Mouse (Mus musculus): ENCODE measurements around the gene Iqsec1. TPM values are rescaled to one million over a fixed set of nuclear protein-coding genes. Genes with fewer than 3 reads are reported as not detected.

Gene Iqsec1
- total and polyA plus RNA-seq, 2 experiments from 2014 or later, result 21.8 to 103 TPM

DNA sequence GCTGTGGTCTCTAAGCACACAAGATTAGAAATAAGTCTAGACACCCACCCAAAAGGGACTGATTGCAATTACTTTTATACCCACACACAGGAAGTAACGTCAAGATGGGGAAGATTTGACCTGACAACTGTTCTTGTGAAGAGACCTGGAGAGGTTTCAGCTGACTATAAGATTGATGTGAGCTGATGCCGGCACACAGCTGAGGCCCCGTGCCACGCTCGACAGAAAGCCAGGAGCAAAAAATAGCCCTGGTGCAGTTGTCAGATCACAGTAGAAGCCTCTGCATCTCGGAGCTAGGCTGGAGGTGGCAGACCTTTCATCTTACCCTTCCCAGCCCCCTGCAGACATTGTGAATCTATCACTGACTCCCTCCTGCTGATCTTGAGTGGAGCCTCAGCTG lies 289.6 kb downstream of the Iqsec1 start:
- Histone ChIP-seq H3K27me3 (ENCODE audit: insufficient read depth, low read length) (no peaks in the 10 kb centered on the region), H3K4me3 (ENCODE audit: low read depth, low read length) (no peak overlapping the region), H3K9ac (no peak overlapping the region), H3K36me3 (ENCODE audit: insufficient read depth) (peaks cover 7% of the 10 kb centered on the region; the same call in 1 of the 2 replicates), H3K4me1 (ENCODE audit: insufficient read depth) (peaks cover 12% of the 10 kb centered on the region), H3K27ac (ENCODE audit: low read depth, low read length) (no peak overlapping the region), H3K4me2 (ENCODE audit: low read depth) (no peak overlapping the region), H3K9me3 (ENCODE audit: low read length) (no peaks in the 10 kb centered on the region)
- TF ChIP-seq CTCF (IDR thresholded peaks at IDR 0.05; ENCODE audit: low read depth), result no peak
- 59% methylated on average over 6 of the region's 6 CpGs for WGBS
- DNase-seq (no peak), ATAC-seq (no peak)

DNA sequence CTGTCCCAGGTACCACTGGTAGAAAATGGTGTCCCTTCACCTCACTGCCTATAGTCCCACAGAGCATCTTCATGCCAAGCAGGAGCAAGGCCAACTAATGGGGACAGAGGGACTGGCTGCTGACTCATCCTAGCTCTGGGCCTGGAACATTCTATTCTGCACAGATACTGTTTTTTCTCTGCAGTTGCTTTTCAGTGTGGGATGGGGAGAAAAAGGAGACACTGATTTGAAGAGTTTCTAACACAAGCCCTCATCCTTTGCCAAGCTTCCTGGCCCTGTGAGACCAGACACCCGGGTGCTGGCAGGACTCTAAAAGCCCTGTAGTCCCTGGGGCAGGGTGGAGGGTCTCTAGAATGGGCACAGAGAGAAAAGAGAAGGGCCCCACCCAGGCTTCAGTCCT lies 292.7 kb downstream of the Iqsec1 start:
- Histone ChIP-seq H3K9me3 (ENCODE audit: low read length) (no peaks in the 10 kb centered on the region), H3K27me3 (ENCODE audit: insufficient read depth, low read length) (no peaks in the 10 kb centered on the region), H3K4me1 (ENCODE audit: insufficient read depth) (no peaks in the 10 kb centered on the region), H3K4me2 (ENCODE audit: low read depth) (no peak overlapping the region), H3K4me3 (ENCODE audit: low read depth, low read length) (no peak overlapping the region), H3K9ac (no peak overlapping the region), H3K36me3 (ENCODE audit: insufficient read depth) (peaks cover 16% of the 10 kb centered on the region), H3K27ac (ENCODE audit: low read depth, low read length) (no peak overlapping the region)
- TF ChIP-seq CTCF (IDR thresholded peaks at IDR 0.05; ENCODE audit: low read depth), result no peak
- DNase-seq, result no peak
- 58% methylated on average over 1 of the region's 1 CpGs for WGBS
- no peak for ATAC-seq

- no peak overlapping the region for H3K27ac ChIP-seq (ENCODE audit: low read depth, low read length)
- DNase-seq, result no peak
- no peak overlapping the region for H3K4me3 ChIP-seq (ENCODE audit: low read depth, low read length)
- no peak for TF ChIP-seq CTCF (IDR thresholded peaks at IDR 0.05; ENCODE audit: low read depth)
- H3K4me2 ChIP-seq (ENCODE audit: low read depth), result no peak overlapping the region
- ATAC-seq, result no peak
- peaks cover 37% of the 10 kb centered on the region for H3K36me3 ChIP-seq (ENCODE audit: insufficient read depth)
- no peak overlapping the region for H3K9ac ChIP-seq
- WGBS, result 80% methylated on average over 2 of the region's 2 CpGs
- no peaks in the 10 kb centered on the region for H3K27me3 ChIP-seq (ENCODE audit: insufficient read depth, low read length)
- no peaks in the 10 kb centered on the region for H3K9me3 ChIP-seq (ENCODE audit: low read length)
- H3K4me1 ChIP-seq (ENCODE audit: insufficient read depth), result no peaks in the 10 kb centered on the region
Measured at GRCm38 (mm10) chr6:90692404-90692803, 296.1 kb downstream of the Iqsec1 start.

DNA sequence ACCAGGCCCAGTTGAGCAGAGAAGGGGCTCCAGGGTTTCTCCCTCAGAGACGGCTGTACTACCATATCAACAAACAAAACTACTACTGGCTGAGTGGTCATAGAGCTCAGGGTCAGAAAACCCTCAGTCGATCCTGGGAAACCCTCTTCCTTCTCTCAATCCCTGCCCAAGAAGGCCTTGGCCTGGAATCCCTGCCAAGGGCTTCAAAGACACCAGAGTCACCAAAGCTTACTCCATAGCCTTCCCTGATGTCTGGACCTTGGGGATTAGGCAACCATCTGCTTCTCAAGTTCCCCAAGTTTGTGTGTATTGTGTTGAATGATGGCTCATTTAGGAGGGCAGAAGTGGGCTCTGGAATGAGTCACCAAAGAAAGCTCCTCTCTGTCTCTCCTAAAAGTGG lies 296.6 kb downstream of the Iqsec1 start:
- 85% methylated on average over 2 of the region's 2 CpGs for WGBS
- no peak overlapping the region for H3K9ac ChIP-seq
- no peak for TF ChIP-seq CTCF (IDR thresholded peaks at IDR 0.05; ENCODE audit: low read depth)
- no peak overlapping the region for H3K27ac ChIP-seq (ENCODE audit: low read depth, low read length)
- H3K4me1 ChIP-seq (ENCODE audit: insufficient read depth), result no peaks in the 10 kb centered on the region
- H3K4me3 ChIP-seq (ENCODE audit: low read depth, low read length), result no peak overlapping the region
- DNase-seq (no peak), ATAC-seq (no peak)
- no peaks in the 10 kb centered on the region for H3K27me3 ChIP-seq (ENCODE audit: insufficient read depth, low read length)
- peaks cover 37% of the 10 kb centered on the region for H3K36me3 ChIP-seq (ENCODE audit: insufficient read depth)
- H3K4me2 ChIP-seq (ENCODE audit: low read depth), result no peak overlapping the region
- no peaks in the 10 kb centered on the region for H3K9me3 ChIP-seq (ENCODE audit: low read length)

- WGBS, result 91% methylated on average over 10 of the region's 10 CpGs
- H3K27me3 ChIP-seq (ENCODE audit: insufficient read depth, low read length), result no peaks in the 10 kb centered on the region
- no peak overlapping the region for H3K4me3 ChIP-seq (ENCODE audit: low read depth, low read length)
- no peak for TF ChIP-seq CTCF (IDR thresholded peaks at IDR 0.05; ENCODE audit: low read depth)
- no peak for ATAC-seq
- no peak for DNase-seq
- H3K36me3 ChIP-seq (ENCODE audit: insufficient read depth), result peaks cover 34% of the 10 kb centered on the region
- no peak overlapping the region for H3K4me2 ChIP-seq (ENCODE audit: low read depth)
- H3K4me1 ChIP-seq (ENCODE audit: insufficient read depth), result no peaks in the 10 kb centered on the region
- no peaks in the 10 kb centered on the region for H3K9me3 ChIP-seq (ENCODE audit: low read length)
- H3K9ac ChIP-seq, result no peak overlapping the region
- no peak overlapping the region for H3K27ac ChIP-seq (ENCODE audit: low read depth, low read length)
Measured at GRCm38 (mm10) chr6:90689500-90689899, 299.0 kb downstream of the Iqsec1 start.

- DNase-seq (no peak), ATAC-seq (no peak)
- no peak for TF ChIP-seq CTCF (IDR thresholded peaks at IDR 0.05; ENCODE audit: low read depth)
- H3K4me2 ChIP-seq (ENCODE audit: low read depth), result no peak overlapping the region
- H3K27ac ChIP-seq (ENCODE audit: low read depth, low read length), result no peak overlapping the region
- 0 out of 2 replicates have a peak, but pooled peaks cover 3% of the 10 kb centered on the region for H3K4me1 ChIP-seq (ENCODE audit: insufficient read depth)
- no peak overlapping the region for H3K4me3 ChIP-seq (ENCODE audit: low read depth, low read length)
- H3K9me3 ChIP-seq (ENCODE audit: low read length), result no peaks in the 10 kb centered on the region
- no peaks in the 10 kb centered on the region for H3K27me3 ChIP-seq (ENCODE audit: insufficient read depth, low read length)
- H3K9ac ChIP-seq, result no peak overlapping the region
- peaks cover 30% of the 10 kb centered on the region for H3K36me3 ChIP-seq (ENCODE audit: insufficient read depth)
- 79% methylated on average over 3 of the region's 3 CpGs for WGBS
Measured at GRCm38 (mm10) chr6:90688742-90689141, 299.7 kb downstream of the Iqsec1 start.

GRCm38 (mm10) chr6:90688003-90688402 lies 300.5 kb downstream of the Iqsec1 start:
- peaks cover 30% of the 10 kb centered on the region for H3K36me3 ChIP-seq (ENCODE audit: insufficient read depth)
- no peaks in the 10 kb centered on the region for H3K9me3 ChIP-seq (ENCODE audit: low read length)
- H3K4me1 ChIP-seq (ENCODE audit: insufficient read depth), result 0 out of 2 replicates have a peak, but pooled peaks cover 3% of the 10 kb centered on the region
- no peak overlapping the region for H3K4me3 ChIP-seq (ENCODE audit: low read depth, low read length)
- no peak overlapping the region for H3K27ac ChIP-seq (ENCODE audit: low read depth, low read length)
- WGBS, result 97% methylated on average over 6 of the region's 6 CpGs
- no peak overlapping the region for H3K4me2 ChIP-seq (ENCODE audit: low read depth)
- TF ChIP-seq CTCF (IDR thresholded peaks at IDR 0.05; ENCODE audit: low read depth), result no peak
- DNase-seq, result no peak
- no peak overlapping the region for H3K9ac ChIP-seq
- no peak for ATAC-seq
- H3K27me3 ChIP-seq (ENCODE audit: insufficient read depth, low read length), result no peaks in the 10 kb centered on the region

Measured in forebrain, postnatal 0 days (tissue).